Mouse (Mus musculus) heart, embryonic 14.5 days (tissue): ENCODE results near the gene Tlr9. TPM values are rescaled to one million over a fixed set of nuclear protein-coding genes. Genes with fewer than 3 reads are reported as not detected.

Experiments used
- ATAC-seq: fragments of 200-750 bp; cut with Nextera tagmentation; 2 replicates; pipeline ENCODE4 v1.8.0; 2017; ENCODE audit warnings: low read depth, moderate TSS enrichment; ENCODE audit not compliant: insufficient number of reproducible peaks, insufficient read depth, low FRiP score
- H3K27ac ChIP-seq, 2 experiments: fragments of 200-500 bp in 1 of 2; fragments of 300-500 bp in 1 of 2; sonication (generic) in 1 of 2; replicated peaks in 1 of 2; 2 replicates each; pipeline ENCODE4 v1.5.1; 2012 to 2014; ENCODE audit warnings: low read depth in 2 of 2, low read length in 2 of 2, control low read depth in 1 of 2, mild to moderate bottlenecking in 1 of 2, mixed read lengths in 1 of 2; ENCODE audit not compliant: control insufficient read depth in 1 of 2, insufficient read depth in 1 of 2
- H3K27me3 ChIP-seq: fragments of 300-500 bp; sonication (generic); 2 replicates; pipeline ENCODE4 v1.6.1; 2014; ENCODE audit warnings: mild to moderate bottlenecking, low read length, control low read depth; ENCODE audit not compliant: control insufficient read depth, insufficient read depth
- H3K36me3 ChIP-seq: fragments of 300-500 bp; sonication (generic); 2 replicates; pipeline ENCODE4 v1.6.1; 2014; ENCODE audit warnings: mild to moderate bottlenecking, control low read depth, low read length, mixed read lengths; ENCODE audit not compliant: control insufficient read depth, insufficient read depth
- H3K4me1 ChIP-seq, 2 experiments: fragments of 200-500 bp in 1 of 2; fragments of 300-500 bp in 1 of 2; sonication (generic) in 1 of 2; 2 replicates each; pipeline ENCODE4 v1.6.1; 2012 to 2014; ENCODE audit warnings: low read length in 2 of 2, control low read depth in 1 of 2, mixed read lengths in 1 of 2; ENCODE audit not compliant: control insufficient read depth in 2 of 2, insufficient read depth in 2 of 2
- H3K4me2 ChIP-seq: fragments of 300-500 bp; sonication (generic); 2 replicates; pipeline ENCODE4 v1.6.1; 2014; ENCODE audit warnings: mild to moderate bottlenecking, low read length
- H3K4me3 ChIP-seq, 2 experiments: fragments of 200-500 bp in 1 of 2; fragments of 300-500 bp in 1 of 2; sonication (generic) in 1 of 2; 2 replicates each; pipeline ENCODE4 v1.5.1; 2012 to 2014; ENCODE audit warnings: low read length in 2 of 2, mild to moderate bottlenecking in 2 of 2, control low read depth in 1 of 2, low read depth in 1 of 2, moderate library complexity in 1 of 2; ENCODE audit not compliant: control insufficient read depth in 1 of 2, insufficient read depth in 1 of 2
- H3K9ac ChIP-seq: fragments of 300-500 bp; sonication (generic); 2 replicates; pipeline ENCODE4 v1.6.1; 2014; ENCODE audit warnings: mild to moderate bottlenecking, low read length
- H3K9me3 ChIP-seq: fragments of 300-500 bp; sonication (generic); 2 replicates; pipeline ENCODE4 v1.6.1; 2016; ENCODE audit warnings: low read length, control low read depth; ENCODE audit not compliant: control insufficient read depth
- WGBS: fragments of 180-500 bp; shearing (Covaris S2); extraction: QIAGEN DNeasy Blood & Tissue Kit; methylation state at CpG from one replicate; pipeline ENCODE4 v1.1.7; 2014; 5-methylcytosine and 5-hydroxymethylcytosine counted together
- polyA plus RNA-seq: library from polyadenylated mRNA; unstranded; fragments of >200 nt; fragmentation: Nextera tagmentation; extraction: Ambion mirVana; gene quantifications from 2 replicates; pipeline ENCODE4 v1.2.1, GENCODE M21; 2014

The Tlr9 gene
- polyA plus RNA-seq, 1 experiment from 2014 or later, result 0.05 TPM

GRCm38 (mm10) chr9:106225469-106226150 is 3.2 kb downstream of the Tlr9 start:
- Histone ChIP-seq H3K27ac (no peak overlapping the region), H3K27me3 (peaks cover 3% of the 10 kb centered on the region; the same call in 1 of the 2 replicates), H3K4me1 (peaks cover 6 to 16% of the 10 kb centered on the region in 2 experiments), H3K9me3 (no peaks in the 10 kb centered on the region), H3K9ac (peak overlapping the region; percentile 61), H3K4me2 (peak overlapping the region; percentile 79), H3K36me3 (no peaks in the 10 kb centered on the region), H3K4me3 (peak overlapping the region; percentile 41 to 42)
- no peak for ATAC-seq
- WGBS, result 53% methylated on average over 24 of the region's 24 CpGs

GRCm38 (mm10) chr9:106226151-106226682 is 3.8 kb downstream of the Tlr9 start:
- no peak for ATAC-seq
- H3K4me3 ChIP-seq, result peak overlapping the region; percentile 41 to 42
- WGBS, result 4% methylated on average over 34 of the region's 34 CpGs
- H3K27ac ChIP-seq, result no peak overlapping the region
- H3K36me3 ChIP-seq, result no peaks in the 10 kb centered on the region
- peak overlapping the region; percentile 79 for H3K4me2 ChIP-seq
- no peaks in the 10 kb centered on the region for H3K9me3 ChIP-seq
- peaks cover 3% of the 10 kb centered on the region; the same call in 1 of the 2 replicates for H3K27me3 ChIP-seq
- H3K9ac ChIP-seq, result peak overlapping the region; percentile 61
- peaks cover 6 to 16% of the 10 kb centered on the region in 2 experiments for H3K4me1 ChIP-seq

GRCm38 (mm10) chr9:106227790-106228429 is 5.5 kb downstream of the Tlr9 start:
- no peaks in the 10 kb centered on the region for H3K9me3 ChIP-seq
- 15% methylated on average over 8 of the region's 8 CpGs for WGBS
- H3K27ac ChIP-seq, result peak overlapping the region in 1 of 2 experiments; percentile 19; a peak in 2 of 4 replicates
- H3K27me3 ChIP-seq, result peaks cover 3% of the 10 kb centered on the region; the same call in 1 of the 2 replicates
- no peak for ATAC-seq
- 0 out of 2 replicates have a peak overlapping the region, but pooled peaks have one; percentile 8 for H3K4me2 ChIP-seq
- peaks cover 7% of the 10 kb centered on the region; the same call in 1 of the 2 replicates for H3K36me3 ChIP-seq
- H3K4me3 ChIP-seq, result no peak overlapping the region
- 0 out of 2 replicates have a peak overlapping the region, but pooled peaks have one; percentile 46 for H3K9ac ChIP-seq
- H3K4me1 ChIP-seq, result peaks cover 6 to 16% of the 10 kb centered on the region in 2 experiments

- H3K27me3 ChIP-seq, result no peaks in the 10 kb centered on the region; the same call in 1 of the 2 replicates
- no peak for ATAC-seq
- 78% methylated on average over 9 of the region's 9 CpGs for WGBS
- no peak overlapping the region for H3K9ac ChIP-seq
- no peaks in the 10 kb centered on the region for H3K9me3 ChIP-seq
- no peak overlapping the region for H3K4me3 ChIP-seq
- peaks cover 29% of the 10 kb centered on the region for H3K36me3 ChIP-seq
- no peak overlapping the region; a peak in 1 of 4 replicates for H3K27ac ChIP-seq
- H3K4me1 ChIP-seq, result peaks cover 11 to 21% of the 10 kb centered on the region in 2 experiments
- no peak overlapping the region for H3K4me2 ChIP-seq
These were observed 7.8 kb downstream of the Tlr9 start for GRCm38 (mm10) chr9:106230051-106230733.

GRCm38 (mm10) chr9:106230734-106231106 is 8.3 kb downstream of the Tlr9 start:
- Histone ChIP-seq H3K36me3 (peaks cover 35% of the 10 kb centered on the region), H3K27ac (no peak overlapping the region; a peak in 1 of 4 replicates), H3K27me3 (no peaks in the 10 kb centered on the region), H3K4me3 (no peak overlapping the region), H3K4me1 (peaks cover 14 to 22% of the 10 kb centered on the region in 2 experiments), H3K4me2 (no peak overlapping the region), H3K9me3 (no peaks in the 10 kb centered on the region), H3K9ac (no peak overlapping the region)
- WGBS, result 45% methylated on average over 3 of the region's 3 CpGs
- ATAC-seq, result no peak

- WGBS, result 70% methylated on average over 7 of the region's 7 CpGs
- H3K9ac ChIP-seq, result no peak overlapping the region
- H3K27me3 ChIP-seq, result no peaks in the 10 kb centered on the region
- H3K4me2 ChIP-seq, result no peak overlapping the region
- no peak overlapping the region for H3K27ac ChIP-seq
- peaks cover 13 to 21% of the 10 kb centered on the region in 2 experiments for H3K4me1 ChIP-seq
- no peak overlapping the region for H3K4me3 ChIP-seq
- ATAC-seq, result no peak
- H3K9me3 ChIP-seq, result no peaks in the 10 kb centered on the region
- peaks cover 40% of the 10 kb centered on the region for H3K36me3 ChIP-seq
These were observed 8.8 kb downstream of the Tlr9 start for GRCm38 (mm10) chr9:106231220-106231619.

- no peak overlapping the region for H3K9ac ChIP-seq
- H3K4me2 ChIP-seq, result no peak overlapping the region
- WGBS, result 84% methylated on average over 4 of the region's 4 CpGs
- no peak overlapping the region for H3K4me3 ChIP-seq
- H3K36me3 ChIP-seq, result peaks cover 46% of the 10 kb centered on the region
- no peak for ATAC-seq
- no peak overlapping the region for H3K27ac ChIP-seq
- no peaks in the 10 kb centered on the region for H3K9me3 ChIP-seq
- no peaks in the 10 kb centered on the region for H3K27me3 ChIP-seq
- H3K4me1 ChIP-seq, result peaks cover 10 to 17% of the 10 kb centered on the region in 2 experiments
These were observed 9.4 kb downstream of the Tlr9 start for GRCm38 (mm10) chr9:106231816-106232215.
